Mouse (Mus musculus): ENCODE measurements around the gene Mxd1. TPM values are rescaled to one million over a fixed set of nuclear protein-coding genes. Genes with fewer than 3 reads are reported as not detected.

Mxd1 gene
- polyA plus RNA-seq (2012; rRNA removed): 8.7 and 9.9 TPM in 2 replicates

DNA sequence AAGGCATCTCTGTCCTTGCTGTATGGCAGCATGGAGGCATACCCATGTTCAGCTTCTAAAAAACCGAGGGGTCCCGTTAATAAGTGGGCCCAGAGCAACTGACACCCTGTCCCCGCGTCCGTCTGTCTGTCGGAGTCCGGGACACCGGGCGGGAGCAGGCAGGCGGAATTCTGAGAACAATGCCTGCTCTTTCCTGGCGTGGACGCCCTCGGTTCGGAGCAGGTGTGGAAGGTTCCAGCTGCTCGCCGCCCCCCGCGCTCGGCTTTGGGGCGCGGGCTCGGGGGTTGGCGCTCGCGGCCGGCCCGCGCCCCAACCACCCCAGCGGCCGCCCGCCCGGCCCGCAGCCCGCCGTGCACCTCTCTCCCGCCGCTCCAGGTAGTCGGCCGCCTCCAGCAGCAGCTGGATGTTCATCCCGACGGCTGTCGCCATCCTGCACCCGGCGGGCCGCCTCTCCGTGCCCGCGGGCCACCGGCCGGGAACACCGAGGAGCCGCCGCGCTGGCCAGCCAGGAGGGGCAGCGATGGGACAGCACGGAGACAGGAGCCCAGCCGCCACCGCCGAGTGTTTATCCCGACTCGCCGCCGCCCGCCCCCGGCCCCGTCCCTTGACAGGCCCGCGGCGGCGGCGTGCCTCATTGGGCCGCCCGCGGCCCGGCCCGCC is at the start of gene Mxd1:
Gene Mxd1, minus strand, starts transcription at position 582 of the 660 bp plus-strand sequence.
- H3K4me1 ChIP-seq (ENCODE audit: control insufficient read depth, insufficient read depth, low read length): peaks cover 16% of the 10 kb centered on the region; the same call in 1 of the 2 replicates
- peak; percentile 27 for DNase-seq
- no peaks in the 10 kb centered on the region for H3K27me3 ChIP-seq (replicated peaks; ENCODE audit: control insufficient read depth, insufficient read depth, low read length)
- no peaks in the 10 kb centered on the region; the same call in 1 of the 2 replicates for H3K36me3 ChIP-seq (ENCODE audit: control insufficient read depth, insufficient read depth, low read length)
- TF ChIP-seq CTCF (conservative IDR thresholded peaks at IDR 0.05; ENCODE audit: insufficient read depth, insufficient read length, low read depth, low read length) (no peak), POLR2A (IDR thresholded peaks at IDR 0.05; ENCODE audit: low read depth, low read length) (peak; percentile 38)
- peak within 1 kb of the TSS; percentile 82 for H3K27ac ChIP-seq (ENCODE audit: insufficient read depth, low read depth, low read length)
- H3K4me3 ChIP-seq (ENCODE audit: insufficient read depth, low read depth, low read length): peak within 1 kb of the TSS; percentile 86
- WGBS: 1% methylated on average over 73 of the region's 76 CpGs

DNA sequence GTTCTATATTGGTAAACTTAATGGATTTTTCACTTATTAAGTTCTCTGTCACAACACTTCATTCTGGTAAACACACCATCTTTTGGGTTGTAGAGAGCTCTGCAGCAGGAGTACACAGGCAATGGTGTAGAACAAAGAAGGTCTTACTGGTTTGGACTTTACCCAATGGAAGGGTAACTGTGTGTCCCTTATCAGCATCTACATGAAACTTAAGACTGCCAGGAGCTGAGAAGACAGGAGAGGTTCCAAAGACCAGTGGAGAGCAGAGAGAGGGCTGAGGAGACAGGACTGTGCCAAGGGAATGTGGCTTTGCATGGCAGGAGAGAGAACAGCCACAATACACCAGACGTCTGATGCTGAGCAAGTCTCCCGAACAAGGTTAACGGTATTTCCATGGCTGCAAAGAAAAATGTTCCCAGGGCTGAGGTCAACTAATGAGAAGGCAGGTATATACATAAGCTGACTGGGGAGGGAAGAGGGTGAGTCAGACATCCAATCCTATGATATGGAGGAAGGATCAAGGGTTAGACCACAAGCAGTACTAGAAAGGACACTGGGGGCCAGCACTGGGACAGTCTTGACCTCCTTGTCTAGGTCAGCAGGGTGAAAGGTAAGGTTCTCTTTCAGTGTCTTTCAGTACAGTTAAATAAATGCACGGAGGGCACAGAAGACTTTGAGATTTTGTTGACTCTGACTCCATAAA is 39.3 kb upstream of the Mxd1 start:
- Histone ChIP-seq H3K27me3 (replicated peaks; ENCODE audit: control insufficient read depth, insufficient read depth, low read length) (no peaks in the 10 kb centered on the region), H3K36me3 (ENCODE audit: control insufficient read depth, insufficient read depth, low read length) (peaks cover 2% of the 10 kb centered on the region; the same call in 1 of the 2 replicates), H3K4me1 (ENCODE audit: control insufficient read depth, insufficient read depth, low read length) (no peaks in the 10 kb centered on the region), H3K4me3 (ENCODE audit: insufficient read depth, low read depth, low read length) (no peak overlapping the region), H3K27ac (ENCODE audit: insufficient read depth, low read depth, low read length) (no peak overlapping the region)
- TF ChIP-seq POLR2A (IDR thresholded peaks at IDR 0.05; ENCODE audit: low read depth, low read length) (no peak), CTCF (conservative IDR thresholded peaks at IDR 0.05; ENCODE audit: insufficient read depth, insufficient read length, low read depth, low read length) (no peak)
- DNase-seq: no peak
- 73% methylated on average over 4 of the region's 4 CpGs for WGBS

DNA sequence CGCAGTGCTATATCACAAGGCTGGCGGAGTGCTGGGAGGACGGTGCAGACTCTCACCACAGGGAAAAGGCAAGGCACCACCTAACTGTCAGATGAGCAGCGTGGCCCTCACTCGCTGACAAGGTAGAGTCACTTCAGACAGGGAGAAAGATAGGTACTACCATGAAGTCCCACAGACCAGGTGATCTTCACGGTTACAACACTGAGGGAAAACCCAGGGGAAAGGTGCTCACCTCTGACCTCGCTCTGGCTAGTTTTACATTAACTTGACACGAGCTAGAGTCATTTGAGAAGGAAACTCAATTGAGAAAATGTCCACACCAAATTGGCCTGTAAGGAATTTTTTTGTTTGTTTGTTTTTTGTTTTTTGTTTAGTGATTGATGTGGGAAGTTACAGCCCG is 33.6 kb upstream of the Mxd1 start:
- WGBS: 78% methylated on average over 9 of the region's 9 CpGs
- H3K27me3 ChIP-seq (replicated peaks; ENCODE audit: control insufficient read depth, insufficient read depth, low read length): no peaks in the 10 kb centered on the region
- H3K36me3 ChIP-seq (ENCODE audit: control insufficient read depth, insufficient read depth, low read length): peaks cover 4% of the 10 kb centered on the region; the same call in 1 of the 2 replicates
- no peak for TF ChIP-seq CTCF (conservative IDR thresholded peaks at IDR 0.05; ENCODE audit: insufficient read depth, insufficient read length, low read depth, low read length)
- TF ChIP-seq POLR2A (IDR thresholded peaks at IDR 0.05; ENCODE audit: low read depth, low read length): no peak
- no peaks in the 10 kb centered on the region for H3K4me1 ChIP-seq (ENCODE audit: control insufficient read depth, insufficient read depth, low read length)
- H3K4me3 ChIP-seq (ENCODE audit: insufficient read depth, low read depth, low read length): no peak overlapping the region
- no peak for DNase-seq
- H3K27ac ChIP-seq (ENCODE audit: insufficient read depth, low read depth, low read length): no peak overlapping the region

DNA sequence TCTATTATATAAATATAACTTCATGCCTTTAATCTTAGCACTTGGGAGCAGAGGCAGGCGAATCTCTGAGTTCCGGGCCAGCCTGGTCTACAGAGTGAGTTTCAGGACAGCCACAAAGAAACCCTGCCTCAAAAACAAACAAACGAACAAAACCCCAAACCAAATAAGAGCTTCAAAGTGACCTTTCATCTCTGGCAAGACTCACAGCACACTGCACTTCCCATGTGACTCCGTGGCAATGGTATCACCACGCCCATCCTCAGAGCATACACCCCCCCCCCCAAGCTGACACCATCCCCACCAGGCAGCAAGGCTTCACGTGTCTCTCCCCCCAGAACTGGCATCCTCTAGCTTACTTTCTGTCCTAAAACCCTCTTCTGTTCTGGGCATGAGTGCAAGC is 28.9 kb upstream of the Mxd1 start:
- H3K4me3 ChIP-seq (ENCODE audit: insufficient read depth, low read depth, low read length): no peak overlapping the region
- H3K36me3 ChIP-seq (ENCODE audit: control insufficient read depth, insufficient read depth, low read length): peaks cover 4% of the 10 kb centered on the region; the same call in 1 of the 2 replicates
- DNase-seq: no peak
- H3K27ac ChIP-seq (ENCODE audit: insufficient read depth, low read depth, low read length): no peak overlapping the region
- H3K27me3 ChIP-seq (replicated peaks; ENCODE audit: control insufficient read depth, insufficient read depth, low read length): no peaks in the 10 kb centered on the region
- TF ChIP-seq CTCF (conservative IDR thresholded peaks at IDR 0.05; ENCODE audit: insufficient read depth, insufficient read length, low read depth, low read length): no peak
- no peak for TF ChIP-seq POLR2A (IDR thresholded peaks at IDR 0.05; ENCODE audit: low read depth, low read length)
- no peaks in the 10 kb centered on the region for H3K4me1 ChIP-seq (ENCODE audit: control insufficient read depth, insufficient read depth, low read length)
- 76% methylated on average over 6 of the region's 6 CpGs for WGBS

DNA sequence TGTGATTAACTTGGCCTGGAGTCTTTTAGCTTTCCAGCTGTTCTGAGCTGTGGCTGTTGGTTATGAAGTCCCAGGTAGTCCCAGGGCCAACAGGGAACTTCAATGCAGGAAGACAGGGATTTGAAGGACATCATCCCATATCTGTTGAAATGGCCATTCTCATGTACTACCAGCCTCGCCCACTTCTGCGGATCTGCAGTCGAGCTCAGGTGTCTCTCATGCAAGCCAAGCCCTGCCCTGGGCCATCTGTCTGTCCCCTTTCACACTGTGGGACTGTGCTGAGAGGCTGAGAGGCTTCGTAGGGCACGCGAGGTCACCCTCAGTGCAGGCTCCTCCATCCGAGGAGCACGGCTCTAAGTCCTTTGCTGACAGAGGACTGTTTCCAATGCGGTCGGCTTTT is 27.3 kb upstream of the Mxd1 start:
- 83% methylated on average over 10 of the region's 10 CpGs for WGBS
- H3K4me3 ChIP-seq (ENCODE audit: insufficient read depth, low read depth, low read length): no peak overlapping the region
- no peaks in the 10 kb centered on the region for H3K27me3 ChIP-seq (replicated peaks; ENCODE audit: control insufficient read depth, insufficient read depth, low read length)
- H3K27ac ChIP-seq (ENCODE audit: insufficient read depth, low read depth, low read length): no peak overlapping the region
- DNase-seq: no peak
- no peaks in the 10 kb centered on the region for H3K4me1 ChIP-seq (ENCODE audit: control insufficient read depth, insufficient read depth, low read length)
- H3K36me3 ChIP-seq (ENCODE audit: control insufficient read depth, insufficient read depth, low read length): peaks cover 4% of the 10 kb centered on the region; the same call in 1 of the 2 replicates
- TF ChIP-seq POLR2A (IDR thresholded peaks at IDR 0.05; ENCODE audit: low read depth, low read length) (no peak), CTCF (conservative IDR thresholded peaks at IDR 0.05; ENCODE audit: insufficient read depth, insufficient read length, low read depth, low read length) (no peak)

DNA sequence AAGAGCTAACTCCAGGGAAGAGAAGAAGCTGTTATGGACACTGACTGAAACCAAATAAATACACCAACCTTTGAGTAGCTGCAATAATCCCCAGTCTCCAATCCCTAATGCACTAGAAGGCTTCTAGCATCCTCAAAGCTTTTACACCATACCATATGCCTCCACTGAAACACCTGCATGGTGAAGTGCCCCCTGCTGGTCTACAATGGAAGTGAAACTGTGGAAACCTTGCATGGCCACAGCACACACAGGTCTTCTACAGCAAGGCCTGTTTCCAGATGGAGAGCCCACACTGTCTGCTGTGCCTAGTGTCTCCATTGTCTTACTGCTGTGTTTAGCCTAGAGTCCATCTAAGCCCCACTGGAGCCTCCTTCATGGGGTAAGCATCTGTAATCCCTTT is 25.5 kb upstream of the Mxd1 start:
- no peak overlapping the region for H3K27ac ChIP-seq (ENCODE audit: insufficient read depth, low read depth, low read length)
- H3K4me3 ChIP-seq (ENCODE audit: insufficient read depth, low read depth, low read length): no peak overlapping the region
- no peaks in the 10 kb centered on the region for H3K27me3 ChIP-seq (replicated peaks; ENCODE audit: control insufficient read depth, insufficient read depth, low read length)
- peak; percentile 66 for DNase-seq
- no peaks in the 10 kb centered on the region for H3K4me1 ChIP-seq (ENCODE audit: control insufficient read depth, insufficient read depth, low read length)
- no peak for TF ChIP-seq POLR2A (IDR thresholded peaks at IDR 0.05; ENCODE audit: low read depth, low read length)
- TF ChIP-seq CTCF (conservative IDR thresholded peaks at IDR 0.05; ENCODE audit: insufficient read depth, insufficient read length, low read depth, low read length): peak; percentile 75
- peaks cover 4% of the 10 kb centered on the region; the same call in 1 of the 2 replicates for H3K36me3 ChIP-seq (ENCODE audit: control insufficient read depth, insufficient read depth, low read length)

DNA sequence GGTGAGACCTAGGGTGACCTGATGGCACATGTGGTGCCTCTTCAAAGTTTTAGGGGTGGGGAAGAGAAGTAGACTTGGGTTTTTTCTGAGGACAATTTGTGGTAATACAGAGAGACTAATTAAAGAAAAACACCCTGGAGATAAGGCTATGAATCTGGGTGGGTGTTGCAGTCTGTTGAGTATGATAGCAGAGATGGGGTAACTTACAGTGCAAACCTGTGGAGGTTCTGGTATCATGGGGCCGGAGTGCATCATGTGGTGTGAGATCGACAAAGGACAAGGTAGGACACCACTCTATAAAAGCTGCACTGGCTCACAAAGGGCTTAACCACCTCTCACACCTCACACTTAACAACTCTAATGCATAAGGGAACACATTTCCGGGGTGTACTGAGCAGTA is 20.7 kb upstream of the Mxd1 start:
- Histone ChIP-seq H3K27ac (ENCODE audit: insufficient read depth, low read depth, low read length) (no peak overlapping the region), H3K4me1 (ENCODE audit: control insufficient read depth, insufficient read depth, low read length) (peaks cover 2% of the 10 kb centered on the region; the same call in 1 of the 2 replicates), H3K27me3 (replicated peaks; ENCODE audit: control insufficient read depth, insufficient read depth, low read length) (no peaks in the 10 kb centered on the region), H3K4me3 (ENCODE audit: insufficient read depth, low read depth, low read length) (no peak overlapping the region), H3K36me3 (ENCODE audit: control insufficient read depth, insufficient read depth, low read length) (no peaks in the 10 kb centered on the region; the same call in 1 of the 2 replicates)
- 95% methylated on average over 3 of the region's 3 CpGs for whole genome bisulfite sequencing
- DNase-seq: no peak
- TF ChIP-seq CTCF (conservative IDR thresholded peaks at IDR 0.05; ENCODE audit: insufficient read depth, insufficient read length, low read depth, low read length) (no peak), POLR2A (IDR thresholded peaks at IDR 0.05; ENCODE audit: low read depth, low read length) (no peak)
